Mouse (Mus musculus) cerebellum, adult 2 months (tissue): ENCODE data around the gene Gm10322.

Experiments used
- CTCF ChIP-seq: fragments of 200-500 bp; IDR thresholded peaks from 2 replicates; pipeline ENCODE4 v1.5.1; 2011; ENCODE audit warnings: low read depth, mild to moderate bottlenecking, control low read depth, low read length, moderate library complexity, borderline replicate concordance; ENCODE audit not compliant: insufficient read depth
- POLR2A ChIP-seq: fragments of 200-500 bp; IDR thresholded peaks from 2 replicates; pipeline ENCODE4 v1.6.1; 2011; ENCODE audit warnings: low read length, control low read depth, borderline replicate concordance; ENCODE audit not compliant: insufficient read depth

GRCm38 (mm10) chr10:59570780-59571179 lies 45.1 kb upstream of the Gm10322 start:
- no peak for TF ChIP-seq CTCF
- no peak for TF ChIP-seq POLR2A
